Mouse (Mus musculus): Measurements from ENCODE around the gene Gm21095. TPM values are rescaled to one million over a fixed set of nuclear protein-coding genes. Genes with fewer than 3 reads are reported as not detected.

Gene Gm21095
- polyA plus RNA-seq (2015; fragmentation: Nextera tagmentation; extraction: Ambion mirVana) = not detected in 2 replicates

GRCm38 (mm10) chrY:84096979-84097378, at the start of gene Gm21095:
TSS of gene Gm21095 (plus strand) at chrY:84097279.

